Mouse (Mus musculus) urinary bladder, postnatal 10 days (tissue): ENCODE data around the gene Wap.

ENCODE experiments used
- DNase-seq: peaks from one replicate; pipeline ENCODE4 v3.0.0; 2022; ENCODE audit warnings: low spot score

The Wap gene

DNA sequence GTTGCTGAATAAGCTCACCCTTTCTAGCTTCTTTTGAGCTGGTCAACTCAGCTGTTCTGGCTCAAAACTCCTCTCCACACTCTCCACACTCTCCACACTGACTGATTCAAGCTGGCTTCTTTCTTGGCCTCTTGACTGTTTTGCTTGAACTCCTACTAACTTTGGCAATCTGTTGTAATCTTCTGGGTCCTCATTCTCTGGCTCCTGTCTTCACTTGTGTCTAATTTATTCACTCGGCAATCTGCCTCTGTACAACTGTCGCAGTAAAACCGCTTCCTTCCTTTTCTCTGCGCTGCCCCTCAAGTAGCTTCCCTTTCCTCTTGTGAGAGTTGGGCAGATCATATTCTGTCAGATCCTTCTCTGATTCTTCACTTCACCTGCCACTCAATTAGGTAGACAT lies 10.7 kb downstream of the Wap start:
- no peak for DNase-seq

DNA sequence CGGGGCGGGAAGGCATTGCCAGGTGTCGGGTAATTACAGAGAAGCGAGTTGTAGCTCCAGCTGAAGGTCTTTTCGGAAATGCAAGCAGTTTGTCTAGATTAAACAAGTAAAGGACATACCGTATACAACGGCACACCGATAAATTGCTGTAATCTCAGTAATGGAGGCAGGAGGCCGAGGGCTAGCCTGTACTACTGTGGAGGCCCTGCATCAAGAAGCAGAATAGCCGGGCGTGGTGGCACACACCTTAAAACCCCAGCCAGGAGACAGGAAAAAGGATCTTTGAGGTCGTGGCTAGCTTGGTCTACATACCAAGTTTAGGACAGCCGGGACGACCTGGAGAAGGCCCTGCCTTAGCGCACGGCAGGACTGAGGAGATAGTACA lies 12.1 kb downstream of the Wap start:
- no peak for DNase-seq

- peak; percentile 52 for DNase-seq
Measured at GRCm38 (mm10) chr11:6625478-6626387, 12.7 kb downstream of the Wap start, which contains the start of gene Tbrg4. Gene Tbrg4 (minus strand): TSS chr11:6626067.

DNA sequence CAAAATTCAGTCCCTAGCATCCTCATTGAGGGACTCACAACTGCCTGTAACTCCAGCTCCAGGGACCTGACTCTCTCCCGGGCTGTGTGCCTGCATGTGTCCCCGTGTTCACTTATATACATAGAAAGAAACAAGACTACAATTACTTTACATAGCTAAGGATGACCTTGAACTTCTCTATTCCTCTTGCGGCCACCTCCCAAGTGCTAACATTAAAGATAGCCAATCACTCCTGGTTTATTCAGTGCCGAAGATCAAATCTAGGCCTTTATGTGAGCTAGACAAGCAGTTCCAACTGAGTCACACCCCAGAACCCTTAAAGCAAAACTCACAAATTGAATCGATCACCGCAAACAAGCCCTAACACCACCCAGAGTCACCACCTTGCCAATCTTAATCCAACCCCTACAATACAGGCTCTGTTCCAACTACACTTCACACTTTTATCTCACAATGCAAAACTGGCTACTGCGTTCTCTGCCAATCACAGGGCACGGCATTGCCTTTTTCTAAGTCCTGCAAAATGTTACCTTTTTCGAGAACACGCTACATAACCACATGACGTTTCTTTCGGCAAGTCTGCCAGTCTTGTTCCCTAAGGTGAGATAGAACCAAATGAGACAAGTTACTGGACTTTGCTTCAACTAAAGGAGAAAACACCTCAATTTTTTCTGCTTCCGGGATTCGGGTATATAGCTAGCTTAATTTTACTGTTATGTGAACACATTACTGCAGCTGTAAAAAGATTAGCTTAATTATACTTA lies 13.6 kb downstream of the Wap start:
- DNase-seq = no peak

DNA sequence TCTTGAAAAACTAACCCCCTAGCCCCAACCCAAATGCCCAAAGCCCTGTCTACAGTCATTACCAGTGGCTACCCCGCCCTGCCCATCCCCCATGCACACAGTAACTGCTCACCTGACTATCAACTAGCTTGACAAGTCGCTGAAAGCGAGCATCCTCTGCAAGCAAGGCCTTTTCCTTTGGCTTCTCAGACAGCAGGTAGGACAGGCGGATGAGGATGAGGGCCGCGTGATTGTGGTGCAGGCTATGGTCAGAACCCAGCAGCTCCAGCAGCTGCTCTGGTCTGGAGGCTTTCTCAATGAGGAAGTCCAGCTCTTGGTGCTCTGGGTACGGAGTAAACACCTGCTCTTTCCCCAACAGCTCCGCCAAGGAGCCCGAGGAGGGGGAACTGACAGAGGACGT lies 14.7 kb downstream of the Wap start:
- no peak for DNase-seq

GRCm38 (mm10) chr11:6615250-6616205 lies 22.9 kb downstream of the Wap start:
- DNase-seq = no peak

- DNase-seq = no peak
Measured at GRCm38 (mm10) chr11:6605491-6606399, 32.7 kb downstream of the Wap start, which contains the start of gene Nacad. Gene Nacad (minus strand): TSS chr11:6606053.

DNA sequence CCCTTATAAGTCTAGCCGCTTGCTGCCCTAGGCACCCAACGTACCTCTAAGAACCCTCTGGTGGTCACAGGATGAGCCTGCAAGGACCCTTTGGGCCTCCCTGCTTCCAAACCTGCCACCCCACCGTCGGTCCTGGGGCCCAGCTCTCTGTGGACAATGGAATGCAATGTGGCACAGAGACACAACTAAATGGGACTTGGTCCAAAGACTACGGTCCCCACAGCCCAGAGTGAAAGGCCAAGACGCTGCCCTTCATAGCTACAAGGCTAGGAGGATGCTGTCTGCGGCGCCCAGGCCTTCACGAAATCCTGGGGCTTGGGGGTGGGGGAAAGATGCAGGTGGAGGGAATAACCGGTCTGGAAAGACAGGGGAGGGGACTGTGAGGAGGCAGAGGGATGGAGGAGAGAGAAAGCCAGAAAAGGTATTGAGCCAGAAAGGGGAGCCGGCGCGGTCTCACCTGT lies 33.4 kb downstream of the Wap start:
- DNase-seq = no peak

DNA sequence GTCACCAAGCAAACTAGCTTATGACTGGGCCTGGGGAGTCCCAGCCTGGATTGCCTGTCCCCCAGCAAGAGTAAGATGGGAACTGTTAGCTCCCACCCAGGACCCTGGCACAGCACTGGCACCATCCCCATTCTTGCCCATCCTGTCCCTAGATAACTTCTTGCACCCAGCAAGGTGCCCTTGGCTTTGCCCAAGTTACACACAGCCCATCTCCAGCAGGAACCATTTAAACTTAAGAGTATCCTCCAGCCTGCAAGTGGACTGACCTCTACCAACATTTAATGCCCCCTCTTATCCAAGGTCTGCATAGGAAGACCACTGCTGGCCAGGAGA lies 33.9 kb downstream of the Wap start:
- DNase-seq = no peak

GRCm38 (mm10) chr11:6603887-6604603 lies 34.4 kb downstream of the Wap start:
- DNase-seq = no peak

- DNase-seq = no peak
Measured at GRCm38 (mm10) chr11:6603224-6603623, 35.2 kb downstream of the Wap start.

DNA sequence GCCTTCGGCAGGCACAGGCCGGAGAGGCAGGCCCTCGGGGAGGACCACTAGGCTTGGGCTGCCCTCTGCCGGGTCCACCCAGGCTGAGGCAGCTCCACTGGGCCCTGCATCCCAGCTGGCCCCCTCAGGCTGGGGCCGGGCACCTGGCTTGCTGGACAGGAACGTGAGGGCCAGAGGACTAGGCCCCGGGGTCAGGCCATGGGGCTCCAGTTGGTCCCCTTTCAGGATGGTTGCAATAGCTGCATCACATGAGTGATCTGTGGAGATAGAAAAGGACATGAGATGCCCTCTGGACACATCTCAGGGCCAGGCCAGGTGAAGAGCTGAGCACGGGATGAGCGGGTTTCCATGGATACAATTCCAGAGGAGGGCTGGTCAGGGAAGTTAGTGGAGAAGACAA lies 35.8 kb downstream of the Wap start:
- DNase-seq = no peak

DNA sequence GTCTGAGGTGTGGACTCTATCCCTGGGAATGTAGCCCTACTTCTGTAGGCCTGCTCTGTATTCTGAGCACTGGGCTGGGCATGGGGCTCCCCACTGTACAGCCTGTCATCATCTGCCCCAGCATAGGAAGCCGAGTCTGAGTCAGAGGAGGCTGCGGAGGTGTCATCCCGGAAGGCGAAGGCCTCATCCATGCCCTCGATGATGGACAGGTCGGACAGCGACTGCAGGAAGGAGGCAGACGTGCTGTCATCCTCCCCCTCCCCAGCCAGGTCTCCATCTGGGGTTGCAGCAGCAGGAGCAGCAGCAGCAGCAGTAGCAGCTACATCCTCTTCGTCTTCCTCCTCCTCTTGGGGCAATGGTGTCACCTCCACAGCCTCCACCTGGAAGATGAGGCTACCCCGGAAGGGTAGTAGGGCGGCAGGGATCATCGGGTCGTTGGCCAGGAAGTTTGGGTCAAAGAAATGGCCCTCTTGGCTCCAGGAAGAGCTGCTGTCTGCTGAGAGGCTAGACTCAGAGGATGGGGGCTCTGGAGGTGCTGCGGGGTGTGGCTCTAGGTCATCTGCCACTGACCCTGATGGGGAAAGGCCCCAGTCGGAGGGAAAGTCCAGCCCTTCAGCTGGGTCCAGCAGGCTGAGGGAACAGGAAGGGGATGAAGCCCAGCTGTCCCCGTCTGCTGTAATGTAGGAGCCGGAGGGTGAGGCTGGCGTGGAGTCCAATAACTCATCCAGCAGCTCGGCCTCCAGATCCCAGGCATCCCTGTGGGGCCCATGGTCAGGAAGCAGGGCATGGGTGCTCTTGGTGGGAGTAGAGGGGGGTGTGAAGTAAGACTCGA lies 36.6 kb downstream of the Wap start:
- no peak for DNase-seq

GRCm38 (mm10) chr11:6600284-6600944 lies 38.0 kb downstream of the Wap start:
- no peak for DNase-seq

- no peak for DNase-seq
Measured at GRCm38 (mm10) chr11:6599831-6600230, 38.6 kb downstream of the Wap start.

- DNase-seq = no peak
Measured at GRCm38 (mm10) chr11:6599011-6599681, 39.3 kb downstream of the Wap start.

- no peak for DNase-seq
Measured at GRCm38 (mm10) chr11:6598191-6598889, 40.1 kb downstream of the Wap start.

DNA sequence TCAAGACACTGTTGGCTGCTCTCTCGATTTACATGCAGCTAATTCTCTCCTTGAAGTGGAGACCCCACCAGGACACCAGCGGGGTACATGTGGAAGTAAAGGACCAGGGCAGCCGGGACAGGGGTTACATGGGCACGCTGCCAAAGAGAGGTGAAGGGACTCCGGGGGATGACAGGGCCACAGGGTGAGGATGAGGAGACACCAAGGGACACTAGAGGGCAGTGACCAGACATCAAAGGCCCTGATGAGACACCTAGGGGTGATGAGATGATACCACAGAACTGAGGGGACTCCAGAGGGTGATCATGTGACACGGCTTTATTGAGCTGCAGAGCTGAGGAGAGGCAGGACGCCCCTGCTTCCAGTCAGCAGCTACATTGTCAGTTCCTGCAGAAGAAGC lies 40.9 kb downstream of the Wap start:
- DNase-seq = no peak
